Mouse (Mus musculus) urinary bladder, postnatal 10 days (tissue): Measurements from ENCODE around the gene Zfp956.
A peak's percentile ranks its signal among the peaks of the same experiment; 100 is the strongest.

Experiments used
- DNase-seq: peaks from one replicate; pipeline ENCODE4 v3.0.0; 2022; ENCODE audit warnings: low spot score

The Zfp956 gene

GRCm38 (mm10) chr6:47953191-47953726 lies at the start of gene Zfp956:
Gene Zfp956, plus strand, starts transcription at chr6:47953390.
- DNase-seq, result peak; percentile 76

DNA sequence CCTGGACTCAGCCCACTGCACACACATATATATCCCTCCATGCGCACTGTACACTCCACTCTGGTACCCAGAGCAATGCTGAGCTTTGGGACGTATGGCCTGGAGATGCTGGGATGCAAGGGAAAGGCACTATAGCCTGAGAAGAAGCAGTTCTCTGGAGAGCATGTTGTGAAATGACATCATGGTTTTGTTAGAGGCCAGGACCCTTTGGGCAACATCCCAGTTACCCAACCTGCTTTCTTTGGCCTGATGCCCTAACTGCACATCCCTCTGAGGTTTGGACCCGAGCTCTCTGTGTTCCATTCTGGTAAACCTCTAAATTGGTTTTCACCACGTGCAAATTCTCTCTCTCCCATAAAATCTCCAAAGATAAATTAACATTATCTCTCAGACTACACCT lies 49.6 kb upstream of the Zfp956 start:
- DNase-seq, result no peak

- no peak for DNase-seq
Observed at GRCm38 (mm10) chr6:47904361-47904760, 48.8 kb upstream of the Zfp956 start.

DNA sequence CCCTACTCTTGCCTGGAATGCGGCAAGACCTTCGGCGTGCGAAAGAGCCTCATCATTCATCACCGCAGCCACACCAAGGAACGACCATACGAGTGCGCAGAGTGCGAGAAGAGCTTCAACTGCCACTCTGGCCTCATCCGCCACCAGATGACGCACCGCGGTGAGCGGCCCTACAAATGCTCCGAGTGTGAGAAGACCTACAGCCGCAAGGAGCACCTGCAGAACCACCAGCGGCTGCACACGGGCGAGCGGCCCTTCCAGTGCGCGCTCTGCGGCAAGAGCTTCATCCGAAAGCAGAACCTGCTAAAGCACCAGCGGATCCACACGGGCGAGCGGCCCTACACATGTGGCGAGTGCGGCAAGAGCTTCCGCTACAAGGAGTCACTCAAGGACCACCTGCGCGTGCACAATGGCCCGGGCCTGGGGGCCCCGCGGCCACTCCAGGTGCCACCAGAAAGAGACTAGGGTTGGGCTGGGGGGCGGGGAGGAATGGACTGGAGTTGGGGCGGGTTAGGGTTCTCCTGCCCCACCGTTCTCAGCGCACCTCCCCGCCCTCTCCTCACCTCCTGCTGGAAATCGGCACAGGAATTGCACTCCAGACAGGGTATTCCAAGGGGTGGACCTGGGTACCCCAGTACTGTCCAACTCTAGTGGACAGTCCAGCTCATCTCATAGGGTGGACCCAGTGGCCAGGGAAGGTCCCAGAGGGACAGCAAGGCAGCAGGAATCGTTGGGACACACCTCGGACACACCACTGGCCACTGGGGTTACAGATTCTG lies 48.1 kb upstream of the Zfp956 start:
- DNase-seq, result no peak

GRCm38 (mm10) chr6:47906326-47906725 lies 46.9 kb upstream of the Zfp956 start:
- DNase-seq, result no peak

- no peak for DNase-seq
Observed at GRCm38 (mm10) chr6:47909007-47909406, 44.2 kb upstream of the Zfp956 start.

- no peak for DNase-seq
Observed at GRCm38 (mm10) chr6:47911650-47912049, 41.5 kb upstream of the Zfp956 start.

DNA sequence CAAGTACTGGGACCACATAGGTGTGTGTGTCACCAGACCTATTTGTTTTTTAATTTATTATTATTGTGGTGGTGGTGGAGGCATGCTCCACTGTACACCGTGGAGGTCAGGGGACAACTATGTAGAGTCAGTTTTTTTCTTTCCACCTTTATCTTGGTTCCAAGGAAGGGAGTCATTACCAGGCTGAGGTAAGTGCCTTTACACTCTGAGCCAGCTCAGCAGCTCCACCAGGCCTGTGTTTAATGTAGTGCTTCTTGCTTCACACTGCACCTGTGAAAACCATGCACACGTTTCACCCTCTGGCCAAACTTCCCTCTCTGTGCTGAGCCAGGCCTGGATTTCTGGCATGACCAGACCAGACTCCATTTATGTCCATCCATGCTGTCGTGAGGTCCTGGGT lies 40.2 kb upstream of the Zfp956 start:
- no peak for DNase-seq

DNA sequence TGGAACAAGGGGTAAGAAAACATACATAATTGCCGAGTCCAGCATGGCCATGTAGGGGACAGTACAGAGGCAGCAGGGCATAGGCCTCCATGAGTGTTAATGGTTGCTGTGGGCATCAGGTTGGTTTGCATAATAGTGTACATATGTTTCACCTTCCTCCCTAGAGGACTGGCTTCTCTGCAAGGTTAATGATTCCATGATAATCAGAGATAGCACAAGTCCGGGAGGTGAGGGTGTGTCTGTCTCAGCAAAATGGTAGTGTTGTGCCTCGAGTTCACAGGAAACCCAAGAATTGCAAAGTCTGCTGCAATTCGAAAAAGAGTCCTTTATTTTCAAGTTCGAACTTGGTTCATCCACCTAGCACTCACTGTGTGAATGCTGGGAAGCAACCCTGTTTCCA lies 36.1 kb upstream of the Zfp956 start:
- no peak for DNase-seq

GRCm38 (mm10) chr6:47918768-47919274 lies 34.4 kb upstream of the Zfp956 start:
- no peak for DNase-seq

- DNase-seq, result no peak
Observed at GRCm38 (mm10) chr6:47919646-47920446, 33.3 kb upstream of the Zfp956 start.

GRCm38 (mm10) chr6:47920447-47921340 lies 32.5 kb upstream of the Zfp956 start, which contains the start of gene Zfp212:
Gene Zfp212, plus strand, starts transcription at chr6:47920476.
- peak; percentile 46 for DNase-seq

DNA sequence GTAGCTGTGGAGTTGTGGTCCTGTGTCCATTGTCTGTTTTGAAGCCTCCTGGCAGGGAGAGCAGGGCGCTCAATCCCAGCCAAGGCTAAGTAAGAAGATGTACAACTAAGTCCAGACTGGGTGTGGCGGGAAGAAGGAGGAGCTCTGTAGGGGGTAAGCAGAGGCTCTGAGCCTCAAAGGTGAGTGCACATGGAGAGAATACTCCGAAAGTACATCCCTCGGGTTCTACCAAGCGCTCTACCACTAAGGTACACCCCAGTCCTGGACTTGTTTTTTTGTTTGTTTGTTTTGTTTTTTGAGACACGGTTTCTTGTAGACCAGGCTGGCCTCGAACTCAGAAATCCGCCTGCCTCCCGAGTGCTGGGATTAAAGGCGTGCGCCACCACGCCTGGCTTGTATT lies 10.7 kb upstream of the Zfp956 start:
- DNase-seq, result no peak

- no peak for DNase-seq
Observed at GRCm38 (mm10) chr6:47943021-47943691, 10.0 kb upstream of the Zfp956 start.

- no peak for DNase-seq
Observed at GRCm38 (mm10) chr6:47943721-47944120, 9.5 kb upstream of the Zfp956 start.

- no peak for DNase-seq
Observed at GRCm38 (mm10) chr6:47947388-47947787, 5.8 kb upstream of the Zfp956 start.

DNA sequence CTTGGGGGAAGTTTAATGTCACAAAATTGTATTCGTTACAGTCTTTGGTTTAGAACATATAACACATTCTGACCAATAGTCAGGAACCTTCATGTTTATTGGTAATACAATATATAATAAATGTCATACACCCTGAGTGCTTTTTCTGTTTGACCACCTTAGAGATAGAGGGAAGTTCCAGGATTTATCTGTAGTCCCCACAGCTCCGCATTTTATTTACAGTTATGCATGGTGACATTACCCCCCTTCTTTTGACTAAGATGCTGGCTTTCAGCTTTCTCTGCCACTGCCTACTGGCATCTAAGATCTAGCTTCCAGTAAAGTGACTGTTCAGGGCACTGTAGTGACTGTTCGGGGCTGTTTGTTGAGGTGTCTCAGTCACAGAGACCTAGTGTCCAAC lies 1.2 kb downstream of the Zfp956 start:
- DNase-seq, result no peak

DNA sequence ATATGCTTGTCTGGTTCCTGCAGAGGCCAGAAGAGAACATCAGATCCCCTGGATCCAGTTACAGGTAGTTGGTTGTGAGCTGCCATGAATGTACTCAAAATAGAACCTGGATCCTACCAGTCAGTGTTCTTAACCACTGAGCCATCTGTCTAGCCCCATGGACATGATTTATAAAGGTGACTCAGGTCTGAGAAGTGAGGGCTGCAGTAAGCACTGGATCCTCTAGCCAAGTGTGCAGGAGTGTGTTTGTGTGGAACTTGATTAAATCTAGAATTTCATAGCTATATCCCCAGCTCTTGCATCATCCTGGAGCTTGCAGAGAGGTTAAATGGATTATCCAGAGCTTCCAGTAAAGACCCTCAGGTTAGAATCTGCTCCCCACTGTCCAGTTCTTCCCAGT lies 4.6 kb downstream of the Zfp956 start:
- no peak for DNase-seq

DNA sequence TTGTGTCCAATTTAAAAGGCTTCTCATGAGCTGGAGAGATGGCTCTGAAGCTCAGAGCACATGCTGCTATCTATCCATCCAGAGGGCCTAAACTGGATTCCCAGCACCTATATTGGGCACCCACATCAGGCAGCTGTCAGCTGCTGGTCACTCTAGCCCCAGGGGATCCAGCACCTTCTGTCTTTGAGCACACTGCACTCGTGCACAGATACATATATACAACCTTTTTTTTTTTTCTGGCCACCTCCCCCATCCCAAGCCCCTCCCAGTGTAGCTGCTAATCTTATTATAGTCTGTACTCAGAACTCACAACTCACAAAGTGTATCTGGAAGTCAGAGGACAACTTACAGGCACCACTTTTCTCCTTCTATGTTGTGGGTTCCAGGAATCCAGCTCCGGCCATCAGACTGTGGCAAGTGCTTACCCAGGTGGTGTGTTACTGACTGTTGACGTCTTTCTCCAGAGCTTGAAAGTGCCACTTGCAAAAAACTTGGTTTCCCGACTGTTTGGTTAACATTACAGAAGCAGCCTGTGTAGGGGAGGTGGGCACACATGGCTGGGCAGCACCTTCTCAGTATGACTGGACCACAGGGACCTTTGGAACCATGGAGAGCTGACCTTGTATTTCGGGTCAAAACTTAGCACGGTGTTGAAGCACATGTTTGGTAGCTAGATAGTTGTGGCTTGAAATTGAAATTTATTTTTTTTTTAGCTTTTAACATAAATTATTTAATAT lies 7.7 kb downstream of the Zfp956 start:
- DNase-seq, result no peak

DNA sequence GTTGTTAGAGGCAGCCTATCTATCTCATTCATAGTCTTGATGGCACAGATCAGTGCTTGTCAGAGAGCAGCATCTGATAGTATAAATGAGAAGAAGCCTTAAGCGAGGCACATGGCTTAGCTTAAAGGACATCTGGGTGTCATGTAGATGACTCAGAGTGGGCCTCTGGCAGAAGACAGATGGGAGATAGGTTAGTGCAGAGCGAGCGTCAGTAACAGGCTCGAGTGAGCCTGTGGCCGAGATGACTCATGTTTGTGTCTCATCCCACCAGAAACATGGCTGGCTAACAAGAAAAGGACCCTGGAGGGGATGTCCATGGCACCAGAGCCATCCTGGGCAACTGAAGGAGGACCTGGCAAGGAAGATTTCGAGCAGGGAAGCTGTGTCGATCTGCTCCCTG lies 9.9 kb downstream of the Zfp956 start:
- no peak for DNase-seq
